Comparison of ENCODE assay signal across 8 mouse cellular contexts in genomic region chr9:68653211-68654038, GRCm38 (mm10). TPM values are rescaled to one million over a fixed set of nuclear protein-coding genes. Genes with fewer than 3 reads are reported as not detected.
DNase-seq lines count a peak whose midpoint lies in the region; ATAC-seq lines count a peak whose summit lies in the region.

Rora (plus strand) TSS chr9:68653786.

- H3K4me2 ChIP-seq in lung, embryonic 15.5 days, result peak within 1 kb of the TSS; percentile 93

- peak; percentile 89 to 91 for DNase-seq in cerebellum, postnatal 10 days
- DNase-seq in frontal cortex, postnatal 14 days (ENCODE audit: low spot score in 2 of 2), result peak; percentile 55 to 60
- DNase-seq in hindbrain, embryonic 10.5 days (ENCODE audit: low spot score), result peak; percentile 79
- DNase-seq in layer of hippocampus, postnatal 10 days (ENCODE audit: low spot score in 2 of 2), result peak; percentile 66 to 73
- DNase-seq in right cerebral cortex, adult 18-20 months, result peak; percentile 65
- DNase-seq in spleen, postnatal 10 days (ENCODE audit: low spot score in 2 of 2), result no peak

- H3K9me3 ChIP-seq in hindbrain, embryonic 10.5 days, result no peaks in the 10 kb centered on the region
- H3K9me3 ChIP-seq in lung, embryonic 15.5 days, result no peaks in the 10 kb centered on the region

- no peaks in the 10 kb centered on the region for H3K36me3 ChIP-seq in hindbrain, embryonic 10.5 days
- H3K36me3 ChIP-seq in lung, embryonic 15.5 days, result no peaks in the 10 kb centered on the region

- H3K4me3 ChIP-seq in hindbrain, embryonic 10.5 days, result peak within 1 kb of the TSS; percentile 86
- H3K4me3 ChIP-seq in lung, embryonic 15.5 days, result peak within 1 kb of the TSS; percentile 92

- peaks cover 23% of the 10 kb centered on the region for H3K4me1 ChIP-seq in hindbrain, embryonic 10.5 days (replicated peaks)
- peaks cover 16% of the 10 kb centered on the region for H3K4me1 ChIP-seq in lung, embryonic 15.5 days

- no peak for ATAC-seq in activated CD4-positive, CD25-positive, alpha-beta regulatory T cell, adult 4 months
- peak; percentile 82 for ATAC-seq in lung, embryonic 15.5 days (ENCODE audit: borderline replicate concordance, extremely low read depth, low FRiP score, low TSS enrichment)

- H3K9ac ChIP-seq in lung, embryonic 15.5 days, result peak within 1 kb of the TSS; percentile 76

- H3K27me3 ChIP-seq in hindbrain, embryonic 10.5 days (ENCODE audit: insufficient read depth, poor library complexity, severe bottlenecking), result peaks cover 22% of the 10 kb centered on the region
- no peaks in the 10 kb centered on the region; the same call in 1 of the 2 replicates for H3K27me3 ChIP-seq in lung, embryonic 15.5 days

- H3K27ac ChIP-seq in hindbrain, embryonic 10.5 days, result peak within 1 kb of the TSS; percentile 96
- peak within 1 kb of the TSS; percentile 97 for H3K27ac ChIP-seq in lung, embryonic 15.5 days

- WGBS in hindbrain, embryonic 10.5 days, result under 1% methylated on average over 72 of the region's 72 CpGs
- under 1% methylated on average over 72 of the region's 72 CpGs for WGBS in lung, embryonic 15.5 days

RNA-seq across cellular contexts. Expression of gene Rora, which starts in this region (rescaled TPM):
- polyA plus RNA-seq in activated CD4-positive, CD25-positive, alpha-beta regulatory T cell, adult 4 months (2017; shearing (Covaris generic)), result 10 to 100 TPM; 63.0 TPM
- 4.2 and 4.8 TPM in 2 replicates for polyA plus RNA-seq in hindbrain, embryonic 10.5 days (2016; fragmentation: Nextera tagmentation; extraction: Ambion mirVana)
- total RNA-seq in layer of hippocampus, postnatal 10 days (2021), result 10 to 100 TPM; 22.9 to 23.2 TPM
- polyA plus RNA-seq in lung, embryonic 15.5 days (2015; fragmentation: Nextera tagmentation; extraction: Ambion mirVana), result 6.8 and 6.9 TPM in 2 replicates

Comparison
In these comparisons a context has a peak if more than half of its experiments do, and no peak if none do; other contexts are left out.
1. DNase-seq: peak in cerebellum, postnatal 10 days (2 of 2), frontal cortex, postnatal 14 days (2 of 2), hindbrain, embryonic 10.5 days (single experiment), layer of hippocampus, postnatal 10 days (2 of 2) and right cerebral cortex, adult 18-20 months (single experiment); none in spleen, postnatal 10 days (0 of 2).